Mouse (Mus musculus): ENCODE results near the gene Ptdss2. TPM values are rescaled to one million over a fixed set of nuclear protein-coding genes. Genes with fewer than 3 reads are reported as not detected.
A peak's percentile ranks its signal among the peaks of the same experiment; 100 is the strongest.

Ptdss2 gene
- polyA plus RNA-seq, 1 experiment from 2014 or later, result 136 TPM

DNA sequence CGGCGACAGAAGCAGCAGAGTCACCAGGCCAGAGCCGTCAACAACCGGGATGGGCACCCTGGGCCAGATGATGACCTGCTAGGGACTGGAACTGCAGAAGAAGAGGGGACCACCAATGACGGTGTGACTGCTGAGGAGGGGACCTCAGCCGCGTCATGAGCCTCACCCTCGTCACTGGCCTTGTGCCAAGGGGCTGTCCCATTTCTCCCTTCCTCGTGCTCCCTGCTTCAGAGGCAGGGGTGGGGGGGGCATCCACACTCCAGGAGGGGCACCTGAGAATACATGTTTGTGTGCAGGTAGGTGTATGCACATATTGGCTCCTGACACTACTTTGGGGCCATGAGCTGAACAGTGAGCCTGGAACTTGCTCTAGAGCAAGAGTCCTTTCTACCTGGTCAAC is 33.2 kb downstream of the Ptdss2 start:
- ATAC-seq (ENCODE audit: low read depth), result 0 out of 2 replicates have a peak, but pooled peaks have one; percentile 5
- no peaks in the 10 kb centered on the region for H3K4me1 ChIP-seq (ENCODE audit: control insufficient read depth, low read depth, low read length)
- no peak overlapping the region for H3K4me2 ChIP-seq (ENCODE audit: low read depth, low read length)
- no peak overlapping the region for H3K27ac ChIP-seq (ENCODE audit: low read length)
- WGBS (ENCODE audit: insufficient replicate concordance), result 89% methylated on average over 9 of the region's 9 CpGs
- H3K9ac ChIP-seq (ENCODE audit: low read depth, low read length), result no peak overlapping the region
- no peaks in the 10 kb centered on the region for H3K27me3 ChIP-seq (ENCODE audit: control insufficient read depth, insufficient read depth, low read depth, low read length)
- no peak overlapping the region for H3K4me3 ChIP-seq (ENCODE audit: low read depth, low read length)
- peaks cover 83% of the 10 kb centered on the region for H3K36me3 ChIP-seq (ENCODE audit: control insufficient read depth, insufficient read depth)
- H3K9me3 ChIP-seq (replicated peaks; ENCODE audit: control insufficient read depth, low read length), result no peaks in the 10 kb centered on the region

DNA sequence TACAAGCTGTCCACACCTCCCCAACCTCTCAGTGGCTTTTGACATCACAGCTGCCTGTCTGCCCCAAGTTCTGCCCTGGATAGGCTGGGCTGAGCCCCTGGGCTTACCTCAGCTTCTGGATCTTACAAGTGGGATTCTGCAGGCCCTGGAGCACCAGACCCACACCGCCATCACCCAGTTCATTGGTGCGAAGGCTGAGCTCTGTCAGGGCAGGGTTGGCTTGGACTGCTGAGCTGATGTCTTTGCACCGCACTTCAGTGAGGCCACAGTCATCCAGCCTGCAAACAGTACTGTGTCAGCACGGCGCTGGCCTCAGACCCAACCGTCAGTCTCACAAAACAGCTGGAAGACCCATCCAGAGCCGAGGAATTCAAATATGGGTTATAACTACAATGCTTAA is 42.2 kb downstream of the Ptdss2 start:
- H3K36me3 ChIP-seq (ENCODE audit: control insufficient read depth, insufficient read depth), result peaks cover 26% of the 10 kb centered on the region
- H3K9ac ChIP-seq (ENCODE audit: low read depth, low read length), result no peak overlapping the region
- no peak overlapping the region for H3K27ac ChIP-seq (ENCODE audit: low read length)

GRCm38 (mm10) chr7:141164850-141165249 is 42.7 kb downstream of the Ptdss2 start:
- Histone ChIP-seq H3K9me3 (replicated peaks; ENCODE audit: control insufficient read depth, low read length) (no peaks in the 10 kb centered on the region), H3K27ac (ENCODE audit: low read length) (no peak overlapping the region), H3K4me1 (ENCODE audit: control insufficient read depth, low read depth, low read length) (peaks cover 30% of the 10 kb centered on the region), H3K27me3 (ENCODE audit: control insufficient read depth, insufficient read depth, low read depth, low read length) (no peaks in the 10 kb centered on the region), H3K9ac (ENCODE audit: low read depth, low read length) (no peak overlapping the region), H3K4me2 (ENCODE audit: low read depth, low read length) (no peak overlapping the region), H3K4me3 (ENCODE audit: low read depth, low read length) (no peak overlapping the region), H3K36me3 (ENCODE audit: control insufficient read depth, insufficient read depth) (peaks cover 22% of the 10 kb centered on the region)
- no peak for ATAC-seq (ENCODE audit: low read depth)
- WGBS (ENCODE audit: insufficient replicate concordance), result 64% methylated on average over 6 of the region's 6 CpGs

More for the DNA sequence above, 42.2 kb downstream of the Ptdss2 start:
- Histone ChIP-seq H3K27me3 (ENCODE audit: control insufficient read depth, insufficient read depth, low read depth, low read length) (no peaks in the 10 kb centered on the region), H3K9me3 (replicated peaks; ENCODE audit: control insufficient read depth, low read length) (no peaks in the 10 kb centered on the region), H3K4me2 (ENCODE audit: low read depth, low read length) (no peak overlapping the region), H3K4me1 (ENCODE audit: control insufficient read depth, low read depth, low read length) (peaks cover 25% of the 10 kb centered on the region), H3K4me3 (ENCODE audit: low read depth, low read length) (no peak overlapping the region)
- no peak for ATAC-seq (ENCODE audit: low read depth)
- 87% methylated on average over 7 of the region's 7 CpGs for WGBS (ENCODE audit: insufficient replicate concordance)

- Histone ChIP-seq H3K4me2 (ENCODE audit: low read depth, low read length) (peak overlapping the region; percentile 84), H3K27ac (ENCODE audit: low read length) (peak overlapping the region; percentile 80)
These were observed 45.8 kb downstream of the Ptdss2 start for GRCm38 (mm10) chr7:141167901-141168517.

DNA sequence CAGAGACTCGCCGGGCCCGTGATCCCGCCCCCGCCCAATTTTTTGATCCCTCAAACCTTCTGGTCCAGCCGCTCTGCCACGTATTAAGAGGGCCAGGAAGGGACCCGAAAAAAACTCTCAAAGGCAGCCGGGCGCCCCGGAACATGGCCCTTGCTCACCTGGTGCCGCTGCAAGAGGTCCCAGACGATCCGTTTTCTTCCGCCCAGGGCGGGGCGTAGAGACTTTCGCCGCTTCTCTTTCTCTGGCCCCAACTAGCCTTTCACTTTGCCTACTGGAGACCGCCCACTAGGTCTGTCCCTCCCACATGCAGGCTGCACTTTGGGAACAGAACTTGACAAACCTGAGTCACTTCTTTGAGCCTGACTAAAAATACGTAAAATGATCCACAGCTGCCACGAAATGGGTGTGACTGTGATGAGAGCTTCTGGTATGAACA is 46.4 kb downstream of the Ptdss2 start:
- Histone ChIP-seq H3K4me1 (ENCODE audit: control insufficient read depth, low read depth, low read length) (peaks cover 58% of the 10 kb centered on the region), H3K4me3 (ENCODE audit: low read depth, low read length) (peak overlapping the region; percentile 72), H3K4me2 (ENCODE audit: low read depth, low read length) (peak overlapping the region; percentile 84), H3K9ac (ENCODE audit: low read depth, low read length) (peak overlapping the region; percentile 73), H3K27ac (ENCODE audit: low read length) (peak overlapping the region; percentile 80), H3K27me3 (ENCODE audit: control insufficient read depth, insufficient read depth, low read depth, low read length) (no peaks in the 10 kb centered on the region), H3K9me3 (replicated peaks; ENCODE audit: control insufficient read depth, low read length) (no peaks in the 10 kb centered on the region), H3K36me3 (ENCODE audit: control insufficient read depth, insufficient read depth) (no peaks in the 10 kb centered on the region)
- WGBS (ENCODE audit: insufficient replicate concordance), result under 1% methylated on average over 22 of the region's 22 CpGs
- peak; percentile 62 for ATAC-seq (ENCODE audit: low read depth)

More at GRCm38 (mm10) chr7:141167901-141168517, 45.8 kb downstream of the Ptdss2 start:
- peak overlapping the region; percentile 73 for H3K9ac ChIP-seq (ENCODE audit: low read depth, low read length)
- peak overlapping the region; percentile 72 for H3K4me3 ChIP-seq (ENCODE audit: low read depth, low read length)
- ATAC-seq (ENCODE audit: low read depth), result peak; percentile 16
- no peaks in the 10 kb centered on the region for H3K9me3 ChIP-seq (replicated peaks; ENCODE audit: control insufficient read depth, low read length)
- H3K27me3 ChIP-seq (ENCODE audit: control insufficient read depth, insufficient read depth, low read depth, low read length), result no peaks in the 10 kb centered on the region
- 10% methylated on average over 7 of the region's 7 CpGs for WGBS (ENCODE audit: insufficient replicate concordance)
- H3K36me3 ChIP-seq (ENCODE audit: control insufficient read depth, insufficient read depth), result peaks cover 3% of the 10 kb centered on the region; the same call in 1 of the 2 replicates
- H3K4me1 ChIP-seq (ENCODE audit: control insufficient read depth, low read depth, low read length), result peaks cover 53% of the 10 kb centered on the region

DNA sequence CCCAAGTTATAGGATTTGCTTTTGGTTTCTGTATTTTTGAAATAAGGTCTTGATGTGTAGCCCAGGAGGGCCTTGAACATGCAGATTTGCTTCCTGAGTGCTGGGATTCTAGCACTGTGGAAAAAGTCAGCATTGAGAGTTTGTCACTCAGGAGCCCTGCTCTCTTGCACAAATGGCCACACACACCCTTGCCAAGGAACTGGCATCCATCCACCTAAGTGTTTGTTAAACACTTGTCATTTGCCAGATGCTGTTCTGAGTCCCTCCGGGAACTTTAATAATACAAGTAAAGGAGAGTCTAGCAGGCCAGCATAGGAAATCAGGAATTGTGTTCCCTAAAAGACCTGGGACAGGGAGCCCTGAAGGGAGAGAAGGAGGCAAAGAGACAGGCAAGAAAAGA is 47.1 kb downstream of the Ptdss2 start:
- Histone ChIP-seq H3K36me3 (ENCODE audit: control insufficient read depth, insufficient read depth) (no peaks in the 10 kb centered on the region), H3K27ac (ENCODE audit: low read length) (peak overlapping the region; percentile 51; the same call in 1 of the 2 replicates), H3K4me1 (ENCODE audit: control insufficient read depth, low read depth, low read length) (peaks cover 59% of the 10 kb centered on the region), H3K4me3 (ENCODE audit: low read depth, low read length) (peak overlapping the region; percentile 72; the same call in 1 of the 2 replicates), H3K9me3 (replicated peaks; ENCODE audit: control insufficient read depth, low read length) (no peaks in the 10 kb centered on the region), H3K9ac (ENCODE audit: low read depth, low read length) (no peak overlapping the region; the same call in 1 of the 2 replicates), H3K4me2 (ENCODE audit: low read depth, low read length) (peak overlapping the region; percentile 84; the same call in 1 of the 2 replicates), H3K27me3 (ENCODE audit: control insufficient read depth, insufficient read depth, low read depth, low read length) (no peaks in the 10 kb centered on the region)
- WGBS (ENCODE audit: insufficient replicate concordance), result 95% methylated on average over 1 of the region's 1 CpGs
- ATAC-seq (ENCODE audit: low read depth), result no peak

DNA sequence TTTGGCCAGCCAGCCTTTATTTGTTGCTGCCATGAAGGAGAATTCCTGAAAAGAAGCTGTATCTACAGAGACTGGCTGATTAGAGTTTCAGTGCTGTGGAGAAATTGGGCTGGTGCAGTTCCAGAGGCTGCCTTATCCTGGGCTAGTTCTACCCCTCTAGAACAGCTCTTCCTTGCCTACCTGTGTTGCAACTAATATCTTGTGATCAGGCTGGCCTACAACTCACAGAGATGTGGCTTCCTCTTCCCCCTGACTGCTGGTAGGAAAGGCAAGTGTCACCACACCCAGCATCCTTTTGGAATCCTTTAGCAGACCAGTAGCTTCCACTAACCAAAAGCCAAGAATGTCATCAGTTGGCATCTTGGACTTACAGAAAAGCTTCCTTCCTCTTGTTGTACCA is 47.7 kb downstream of the Ptdss2 start:
- no peaks in the 10 kb centered on the region for H3K36me3 ChIP-seq (ENCODE audit: control insufficient read depth, insufficient read depth)
- peak overlapping the region; percentile 51; the same call in 1 of the 2 replicates for H3K27ac ChIP-seq (ENCODE audit: low read length)
- no peak overlapping the region for H3K4me2 ChIP-seq (ENCODE audit: low read depth, low read length)
- H3K4me3 ChIP-seq (ENCODE audit: low read depth, low read length), result no peak overlapping the region
- no peak for ATAC-seq (ENCODE audit: low read depth)
- H3K9me3 ChIP-seq (replicated peaks; ENCODE audit: control insufficient read depth, low read length), result no peaks in the 10 kb centered on the region
- H3K9ac ChIP-seq (ENCODE audit: low read depth, low read length), result no peak overlapping the region
- peaks cover 59% of the 10 kb centered on the region for H3K4me1 ChIP-seq (ENCODE audit: control insufficient read depth, low read depth, low read length)
- H3K27me3 ChIP-seq (ENCODE audit: control insufficient read depth, insufficient read depth, low read depth, low read length), result no peaks in the 10 kb centered on the region

GRCm38 (mm10) chr7:141172116-141173006 is 50.2 kb downstream of the Ptdss2 start, which contains the start of gene Rnh1:
Gene Rnh1, minus strand, starts transcription at chr7:141172857.
- Histone ChIP-seq H3K4me2 (ENCODE audit: low read depth, low read length) (peak within 1 kb of the TSS; percentile 96), H3K4me1 (ENCODE audit: control insufficient read depth, low read depth, low read length) (peaks cover 54% of the 10 kb centered on the region), H3K27me3 (ENCODE audit: control insufficient read depth, insufficient read depth, low read depth, low read length) (no peaks in the 10 kb centered on the region), H3K9ac (ENCODE audit: low read depth, low read length) (peak within 1 kb of the TSS; percentile 82), H3K36me3 (ENCODE audit: control insufficient read depth, insufficient read depth) (no peaks in the 10 kb centered on the region), H3K4me3 (ENCODE audit: low read depth, low read length) (peak within 1 kb of the TSS; percentile 82), H3K9me3 (replicated peaks; ENCODE audit: control insufficient read depth, low read length) (no peaks in the 10 kb centered on the region), H3K27ac (ENCODE audit: low read length) (peak within 1 kb of the TSS; percentile 93)
- 2% methylated on average over 55 of the region's 55 CpGs for WGBS (ENCODE audit: insufficient replicate concordance)
- ATAC-seq (ENCODE audit: low read depth), result peak; percentile 85
